Mouse (Mus musculus) megakaryocyte, embryonic 14.5 days (primary cell): Measurements from ENCODE around the gene Csnk1e.

Source experiments
- FLI1 ChIP-seq: IDR thresholded peaks from 2 replicates; pipeline ENCODE4 v1.6.1; 2012; ENCODE audit warnings: low read length, inconsistent platforms, mixed read lengths
- GATA1 ChIP-seq: IDR thresholded peaks from 3 replicates; pipeline ENCODE4 v1.6.1; 2012; ENCODE audit warnings: mixed read lengths, low read length, inconsistent platforms, borderline replicate concordance

DNA sequence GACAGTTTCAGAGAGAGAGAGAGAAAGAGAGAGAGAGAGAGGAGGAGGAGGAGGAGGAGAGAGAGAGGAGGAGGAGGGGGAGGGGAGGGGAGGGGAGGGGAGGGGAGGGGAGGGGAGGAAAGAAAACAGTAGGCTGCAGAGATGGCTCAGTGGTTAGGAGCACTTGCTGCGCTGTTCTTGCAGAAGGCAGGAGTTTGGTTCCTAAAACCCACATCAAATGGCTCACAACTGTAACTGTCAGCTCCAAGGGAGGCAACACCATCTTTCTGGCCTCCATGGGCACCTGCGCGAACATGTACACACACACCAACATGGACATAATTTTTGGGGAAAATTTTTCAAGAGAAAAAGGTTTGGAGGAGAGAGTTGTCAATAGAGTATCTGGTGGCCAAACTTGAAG, 42.2 kb downstream of the Csnk1e start:
- TF ChIP-seq GATA1 (no peak), FLI1 (no peak)
